Mouse (Mus musculus): ENCODE data around the gene Golga1. TPM values are rescaled to one million over a fixed set of nuclear protein-coding genes. Genes with fewer than 3 reads are reported as not detected.

Gene Golga1
- polyA plus RNA-seq, 1 experiment = 13.7 TPM

DNA sequence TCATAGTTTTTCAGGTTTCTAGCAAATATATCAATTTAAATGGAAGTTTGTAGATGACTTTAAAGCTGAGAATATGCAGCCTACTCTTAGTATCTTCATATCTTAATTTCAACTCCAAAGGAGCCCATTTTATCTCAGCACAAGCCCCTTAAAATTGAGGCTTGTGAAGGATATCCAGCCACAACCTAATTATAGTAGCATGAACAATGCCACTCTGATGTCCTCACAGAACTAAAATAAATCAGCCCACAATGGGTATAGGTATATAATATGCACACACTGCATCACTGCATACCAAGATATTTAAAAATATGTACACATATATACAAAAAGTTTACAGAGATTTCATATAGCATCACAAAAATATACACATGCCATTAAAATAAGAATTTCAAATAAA lies 5.3 kb upstream of the Golga1 start:
- Histone ChIP-seq H3K27ac (ENCODE audit: control insufficient read depth, insufficient read depth, low read depth, low read length) (no peak overlapping the region), H3K4me3 (ENCODE audit: control insufficient read depth, low read depth, low read length) (no peak overlapping the region), H3K27me3 (ENCODE audit: control insufficient read depth, insufficient read depth, low read length) (no peaks in the 10 kb centered on the region), H3K36me3 (ENCODE audit: control insufficient read depth, insufficient read depth, low read length) (no peaks in the 10 kb centered on the region), H3K4me1 (ENCODE audit: control insufficient read depth, insufficient read depth, low read length) (no peaks in the 10 kb centered on the region)
- no peak for TF ChIP-seq POLR2A (IDR thresholded peaks at IDR 0.05; ENCODE audit: control insufficient read depth, low read depth, low read length)

GRCm38 (mm10) chr2:39069096-39069495 lies 3.8 kb upstream of the Golga1 start:
- Histone ChIP-seq H3K4me1 (ENCODE audit: control insufficient read depth, insufficient read depth, low read length) (peaks cover 1% of the 10 kb centered on the region; the same call in 1 of the 2 replicates), H3K27ac (ENCODE audit: control insufficient read depth, insufficient read depth, low read depth, low read length) (no peak overlapping the region), H3K27me3 (ENCODE audit: control insufficient read depth, insufficient read depth, low read length) (no peaks in the 10 kb centered on the region), H3K4me3 (ENCODE audit: control insufficient read depth, low read depth, low read length) (no peak overlapping the region), H3K36me3 (ENCODE audit: control insufficient read depth, insufficient read depth, low read length) (no peaks in the 10 kb centered on the region)
- TF ChIP-seq CTCF (IDR thresholded peaks at IDR 0.05; ENCODE audit: control insufficient read depth, insufficient read depth, insufficient replicate concordance, low read depth, low read length) = no peak
- TF ChIP-seq POLR2A (IDR thresholded peaks at IDR 0.05; ENCODE audit: control insufficient read depth, low read depth, low read length) = no peak

- Histone ChIP-seq H3K27me3 (ENCODE audit: control insufficient read depth, insufficient read depth, low read length) (no peaks in the 10 kb centered on the region), H3K36me3 (ENCODE audit: control insufficient read depth, insufficient read depth, low read length) (no peaks in the 10 kb centered on the region), H3K4me1 (ENCODE audit: control insufficient read depth, insufficient read depth, low read length) (peaks cover 2% of the 10 kb centered on the region; the same call in 1 of the 2 replicates), H3K27ac (ENCODE audit: control insufficient read depth, insufficient read depth, low read depth, low read length) (peak overlapping the region; percentile 99), H3K4me3 (ENCODE audit: control insufficient read depth, low read depth, low read length) (peak overlapping the region; percentile 86)
- TF ChIP-seq CTCF (IDR thresholded peaks at IDR 0.05; ENCODE audit: control insufficient read depth, insufficient read depth, insufficient replicate concordance, low read depth, low read length) = no peak
- TF ChIP-seq POLR2A (IDR thresholded peaks at IDR 0.05; ENCODE audit: control insufficient read depth, low read depth, low read length) = no peak
Observed at GRCm38 (mm10) chr2:39064687-39065399, 498 bp downstream of the Golga1 start.

DNA sequence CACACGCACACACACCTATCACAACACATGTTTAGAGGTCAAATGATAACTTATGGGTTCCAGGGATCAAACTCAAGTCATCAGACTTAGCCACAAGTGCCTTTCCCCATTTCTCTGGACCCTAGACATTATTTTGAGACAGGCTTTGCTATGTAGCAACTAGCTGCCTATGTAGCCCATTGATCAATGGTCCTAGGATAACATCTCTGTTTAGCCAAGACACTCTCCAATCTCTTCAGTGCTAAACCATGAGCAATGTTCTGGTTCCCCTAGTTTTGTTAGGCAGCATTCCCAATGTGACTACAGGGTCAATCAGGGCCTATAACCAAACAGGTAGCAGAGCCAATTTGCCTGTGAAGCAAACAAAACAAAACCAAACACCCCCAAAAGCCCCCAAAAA lies 16.8 kb downstream of the Golga1 start:
- H3K36me3 ChIP-seq (ENCODE audit: control insufficient read depth, insufficient read depth, low read length) = peaks cover 3% of the 10 kb centered on the region
- H3K27me3 ChIP-seq (ENCODE audit: control insufficient read depth, insufficient read depth, low read length) = no peaks in the 10 kb centered on the region
- no peaks in the 10 kb centered on the region for H3K4me1 ChIP-seq (ENCODE audit: control insufficient read depth, insufficient read depth, low read length)
- H3K27ac ChIP-seq (ENCODE audit: control insufficient read depth, insufficient read depth, low read depth, low read length) = no peak overlapping the region
- TF ChIP-seq CTCF (IDR thresholded peaks at IDR 0.05; ENCODE audit: control insufficient read depth, insufficient read depth, insufficient replicate concordance, low read depth, low read length) = no peak
- no peak for TF ChIP-seq POLR2A (IDR thresholded peaks at IDR 0.05; ENCODE audit: control insufficient read depth, low read depth, low read length)
- H3K4me3 ChIP-seq (ENCODE audit: control insufficient read depth, low read depth, low read length) = no peak overlapping the region

DNA sequence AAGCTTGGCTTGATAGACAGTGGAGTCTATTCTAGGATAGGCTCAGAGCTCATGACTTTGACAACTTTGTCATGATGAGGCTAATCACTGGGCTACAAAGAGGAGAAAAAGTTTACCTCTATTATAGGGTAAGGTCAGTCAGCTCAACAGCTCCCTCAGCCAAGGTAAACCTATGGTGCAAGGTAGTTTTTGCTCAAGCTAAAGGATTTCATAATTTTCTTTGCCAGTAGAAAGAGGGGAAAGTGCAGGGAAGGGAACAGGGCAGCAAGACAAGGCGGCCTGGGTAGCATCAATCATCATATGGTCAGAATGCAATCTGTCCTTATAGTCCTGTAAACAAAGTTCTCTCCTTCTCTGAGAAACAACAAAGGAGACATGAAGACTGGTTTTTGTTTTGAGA lies 25.1 kb downstream of the Golga1 start:
- peaks cover 5% of the 10 kb centered on the region; the same call in 1 of the 2 replicates for H3K36me3 ChIP-seq (ENCODE audit: control insufficient read depth, insufficient read depth, low read length)

GRCm38 (mm10) chr2:39031611-39032010 lies 33.7 kb downstream of the Golga1 start:
- H3K4me1 ChIP-seq (ENCODE audit: control insufficient read depth, insufficient read depth, low read length) = no peaks in the 10 kb centered on the region
- H3K4me3 ChIP-seq (ENCODE audit: control insufficient read depth, low read depth, low read length) = no peak overlapping the region
- H3K27me3 ChIP-seq (ENCODE audit: control insufficient read depth, insufficient read depth, low read length) = no peaks in the 10 kb centered on the region
- TF ChIP-seq POLR2A (IDR thresholded peaks at IDR 0.05; ENCODE audit: control insufficient read depth, low read depth, low read length) = no peak
- H3K27ac ChIP-seq (ENCODE audit: control insufficient read depth, insufficient read depth, low read depth, low read length) = no peak overlapping the region
- H3K36me3 ChIP-seq (ENCODE audit: control insufficient read depth, insufficient read depth, low read length) = peaks cover 7% of the 10 kb centered on the region

More for the DNA sequence above, 25.1 kb downstream of the Golga1 start:
- H3K4me3 ChIP-seq (ENCODE audit: control insufficient read depth, low read depth, low read length) = no peak overlapping the region
- H3K27ac ChIP-seq (ENCODE audit: control insufficient read depth, insufficient read depth, low read depth, low read length) = no peak overlapping the region
- TF ChIP-seq POLR2A (IDR thresholded peaks at IDR 0.05; ENCODE audit: control insufficient read depth, low read depth, low read length) (no peak), CTCF (IDR thresholded peaks at IDR 0.05; ENCODE audit: control insufficient read depth, insufficient read depth, insufficient replicate concordance, low read depth, low read length) (no peak)
- H3K4me1 ChIP-seq (ENCODE audit: control insufficient read depth, insufficient read depth, low read length) = no peaks in the 10 kb centered on the region
- H3K27me3 ChIP-seq (ENCODE audit: control insufficient read depth, insufficient read depth, low read length) = no peaks in the 10 kb centered on the region

DNA sequence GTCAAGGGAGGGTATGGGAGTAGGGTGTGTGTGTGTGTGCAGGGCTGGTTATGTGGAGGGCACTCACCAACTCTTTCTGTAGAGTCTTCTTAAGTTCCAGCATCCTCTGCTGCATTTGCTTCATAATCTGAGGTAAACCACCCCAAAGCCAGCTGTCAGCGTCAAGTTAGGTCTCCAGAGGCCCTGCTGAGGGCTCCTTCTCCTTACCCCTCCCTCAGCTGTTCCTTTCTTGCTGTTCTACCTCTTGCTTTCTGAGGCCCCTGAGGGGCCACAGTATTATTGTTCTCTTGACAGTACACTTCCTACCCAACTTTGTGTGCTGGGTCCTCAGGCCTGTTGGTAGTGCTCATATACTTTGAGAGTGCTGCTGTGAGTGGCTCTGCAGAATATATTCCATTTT lies 45.3 kb downstream of the Golga1 start:
- no peak overlapping the region for H3K4me3 ChIP-seq (ENCODE audit: control insufficient read depth, low read depth, low read length)
- peaks cover 6% of the 10 kb centered on the region for H3K36me3 ChIP-seq (ENCODE audit: control insufficient read depth, insufficient read depth, low read length)
- no peaks in the 10 kb centered on the region for H3K4me1 ChIP-seq (ENCODE audit: control insufficient read depth, insufficient read depth, low read length)
- H3K27me3 ChIP-seq (ENCODE audit: control insufficient read depth, insufficient read depth, low read length) = no peaks in the 10 kb centered on the region
- no peak overlapping the region for H3K27ac ChIP-seq (ENCODE audit: control insufficient read depth, insufficient read depth, low read depth, low read length)
- no peak for TF ChIP-seq POLR2A (IDR thresholded peaks at IDR 0.05; ENCODE audit: control insufficient read depth, low read depth, low read length)
- TF ChIP-seq CTCF (IDR thresholded peaks at IDR 0.05; ENCODE audit: control insufficient read depth, insufficient read depth, insufficient replicate concordance, low read depth, low read length) = no peak

DNA sequence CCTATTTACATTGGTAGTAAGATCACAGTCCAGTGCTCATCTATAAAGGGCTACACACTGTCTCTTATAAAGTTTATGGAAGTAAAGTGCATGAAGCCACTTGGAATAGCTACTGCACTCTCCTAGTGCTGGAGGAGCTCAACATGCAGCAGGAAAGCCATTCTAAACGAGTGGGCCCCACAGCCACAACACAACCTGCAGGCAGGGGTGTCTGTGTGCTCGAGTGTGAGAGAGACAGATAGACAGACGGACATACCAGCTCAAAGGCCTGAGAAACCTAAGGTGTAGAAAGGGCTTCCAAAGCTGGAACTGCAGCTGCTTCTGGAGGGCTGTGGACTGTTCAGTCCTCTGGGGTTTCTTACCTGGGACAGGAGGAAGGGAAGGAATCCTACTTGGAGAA lies 48.8 kb downstream of the Golga1 start:
- H3K27ac ChIP-seq (ENCODE audit: control insufficient read depth, insufficient read depth, low read depth, low read length) = no peak overlapping the region
- peaks cover 7% of the 10 kb centered on the region for H3K4me1 ChIP-seq (ENCODE audit: control insufficient read depth, insufficient read depth, low read length)
- peaks cover 7% of the 10 kb centered on the region for H3K36me3 ChIP-seq (ENCODE audit: control insufficient read depth, insufficient read depth, low read length)
- no peaks in the 10 kb centered on the region for H3K27me3 ChIP-seq (ENCODE audit: control insufficient read depth, insufficient read depth, low read length)
- no peak overlapping the region for H3K4me3 ChIP-seq (ENCODE audit: control insufficient read depth, low read depth, low read length)
- no peak for TF ChIP-seq CTCF (IDR thresholded peaks at IDR 0.05; ENCODE audit: control insufficient read depth, insufficient read depth, insufficient replicate concordance, low read depth, low read length)
- TF ChIP-seq POLR2A (IDR thresholded peaks at IDR 0.05; ENCODE audit: control insufficient read depth, low read depth, low read length) = no peak

Measured in testis, adult 2 months (tissue).